Mouse (Mus musculus) heart, embryonic 11.5 days (tissue): ENCODE data around the gene Stxbp2. TPM values are rescaled to one million over a fixed set of nuclear protein-coding genes. Genes with fewer than 3 reads are reported as not detected.

Source experiments
- ATAC-seq: fragments of 200-750 bp; cut with Nextera tagmentation; replicated peaks from 2 replicates; pipeline ENCODE4 v1.8.0; 2017; ENCODE audit warnings: moderate library complexity; ENCODE audit not compliant: insufficient number of reproducible peaks, low FRiP score, low TSS enrichment
- H3K27ac ChIP-seq: fragments of 300-500 bp; sonication (generic); 2 replicates; pipeline ENCODE4 v1.5.1; 2014; ENCODE audit warnings: mild to moderate bottlenecking, low read depth, low read length
- H3K27me3 ChIP-seq: fragments of 300-500 bp; sonication (generic); 2 replicates; pipeline ENCODE4 v1.6.1; 2014; ENCODE audit warnings: mild to moderate bottlenecking, low read length, mixed read lengths; ENCODE audit not compliant: control insufficient read depth, insufficient read depth
- H3K36me3 ChIP-seq: fragments of 300-500 bp; sonication (generic); 2 replicates; pipeline ENCODE4 v1.6.1; 2014; ENCODE audit warnings: mild to moderate bottlenecking, low read length, moderate library complexity, mixed read lengths; ENCODE audit not compliant: control insufficient read depth, insufficient read depth
- H3K4me1 ChIP-seq: fragments of 300-500 bp; sonication (generic); 2 replicates; pipeline ENCODE4 v1.6.1; 2014; ENCODE audit warnings: low read length; ENCODE audit not compliant: control insufficient read depth, insufficient read depth
- H3K4me2 ChIP-seq: fragments of 300-500 bp; sonication (generic); 2 replicates; pipeline ENCODE4 v1.6.1; 2014; ENCODE audit warnings: mild to moderate bottlenecking, moderate library complexity
- H3K4me3 ChIP-seq: fragments of 300-500 bp; sonication (generic); 2 replicates; pipeline ENCODE4 v1.5.1; 2014; ENCODE audit warnings: low read depth, low read length
- H3K9ac ChIP-seq: fragments of 300-500 bp; sonication (generic); 2 replicates; pipeline ENCODE4 v1.6.1; 2014; ENCODE audit warnings: mild to moderate bottlenecking, low read depth, low read length, moderate library complexity
- H3K9me3 ChIP-seq: fragments of 300-500 bp; sonication (generic); replicated peaks from 2 replicates; pipeline ENCODE4 v1.6.1; 2016; ENCODE audit warnings: low read length; ENCODE audit not compliant: control insufficient read depth
- WGBS: fragments of 180-500 bp; shearing (Covaris S2); extraction: QIAGEN DNeasy Blood & Tissue Kit; methylation state at CpG from one replicate; pipeline ENCODE4 v1.1.7; 2014; ENCODE audit not compliant: insufficient replicate concordance; 5-methylcytosine and 5-hydroxymethylcytosine counted together
- polyA plus RNA-seq: library from polyadenylated mRNA; unstranded; fragments of >200 nt; fragmentation: Nextera tagmentation; extraction: Ambion mirVana; gene quantifications from 2 replicates; pipeline ENCODE4 v1.2.1, GENCODE M21; 2014

Stxbp2 gene
- polyA plus RNA-seq, 1 experiment from 2014 or later, result 60.2 TPM

DNA sequence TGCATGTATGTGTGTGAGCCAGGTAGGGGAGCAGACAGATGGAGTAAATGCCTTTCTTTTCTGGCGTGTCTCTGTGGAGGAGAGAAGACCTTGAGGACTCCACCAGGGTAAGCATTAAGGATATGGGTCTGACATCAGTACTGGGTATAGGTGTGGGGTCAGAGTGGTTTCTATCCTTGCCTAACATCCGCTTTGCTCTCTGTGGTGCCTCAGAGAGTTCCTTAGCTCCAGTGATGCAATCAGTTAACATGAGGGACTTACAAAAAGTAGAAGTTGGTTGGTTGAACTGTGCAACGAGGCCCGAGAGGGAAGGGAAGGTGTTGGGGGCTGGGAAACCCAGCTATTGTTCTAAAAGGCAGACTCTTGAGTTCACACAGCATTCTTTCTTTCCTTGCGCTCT, 33.6 kb downstream of the Stxbp2 start:
- Histone ChIP-seq H3K4me1 (no peaks in the 10 kb centered on the region), H3K9ac (no peak overlapping the region), H3K9me3 (no peaks in the 10 kb centered on the region), H3K4me2 (no peak overlapping the region), H3K27me3 (no peaks in the 10 kb centered on the region), H3K36me3 (no peaks in the 10 kb centered on the region), H3K4me3 (no peak overlapping the region), H3K27ac (no peak overlapping the region)
- WGBS, result 56% methylated on average over 5 of the region's 5 CpGs
- ATAC-seq, result no peak

GRCm38 (mm10) chr8:3665507-3665906, 34.8 kb downstream of the Stxbp2 start, which contains the start of gene Mcemp1:
Mcemp1 (plus strand) TSS chr8:3665754.
- Histone ChIP-seq H3K4me1 (no peaks in the 10 kb centered on the region), H3K9ac (no peak within 1 kb of the TSS), H3K36me3 (no peaks in the 10 kb centered on the region), H3K27me3 (no peaks in the 10 kb centered on the region), H3K27ac (no peak within 1 kb of the TSS), H3K4me3 (no peak within 1 kb of the TSS), H3K9me3 (no peaks in the 10 kb centered on the region), H3K4me2 (no peak within 1 kb of the TSS)
- no peak for ATAC-seq
- 74% methylated on average over 6 of the region's 6 CpGs for WGBS

GRCm38 (mm10) chr8:3670388-3670787, 39.6 kb downstream of the Stxbp2 start:
- Histone ChIP-seq H3K4me2 (no peak overlapping the region), H3K4me1 (no peaks in the 10 kb centered on the region; the same call in 1 of the 2 replicates), H3K36me3 (no peaks in the 10 kb centered on the region), H3K4me3 (no peak overlapping the region), H3K27me3 (no peaks in the 10 kb centered on the region), H3K9ac (no peak overlapping the region), H3K27ac (no peak overlapping the region), H3K9me3 (no peaks in the 10 kb centered on the region)
- no peak for ATAC-seq
- 73% methylated on average over 2 of the region's 2 CpGs for WGBS

DNA sequence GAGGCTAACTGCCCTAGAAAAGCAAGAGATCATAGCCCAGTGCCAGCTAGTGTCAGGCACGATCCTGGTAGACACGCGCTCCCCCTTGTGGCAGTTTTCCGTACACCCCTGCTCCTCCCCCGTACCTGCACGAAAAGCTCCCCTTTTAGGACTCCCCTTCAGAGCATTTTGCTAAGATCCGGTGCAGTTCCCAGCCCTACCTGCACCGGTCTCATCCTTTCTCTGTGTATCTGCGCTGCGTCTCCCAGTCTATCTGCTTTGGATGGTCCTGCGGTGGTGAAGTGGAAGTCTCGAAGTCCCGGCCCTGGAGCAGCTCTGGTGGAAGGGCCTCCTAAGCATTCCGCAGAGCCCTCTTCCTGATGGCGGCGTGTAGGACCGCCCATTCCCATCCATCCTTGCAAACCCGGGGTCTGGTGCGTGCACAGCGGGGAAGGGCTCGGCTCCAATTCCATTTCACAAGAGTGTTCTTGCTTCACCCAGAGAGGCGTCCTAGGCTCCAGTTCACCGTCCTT, 41.3 kb downstream of the Stxbp2 start, which contains the start of gene Fcor:
TSS of gene Fcor (minus strand) at position 383 of the 512 bp plus-strand sequence.
- Histone ChIP-seq H3K27ac (peak within 1 kb of the TSS; percentile 64; the same call in 1 of the 2 replicates), H3K4me3 (peak within 1 kb of the TSS; percentile 55), H3K9ac (peak within 1 kb of the TSS; percentile 73), H3K4me2 (peak within 1 kb of the TSS; percentile 79), H3K36me3 (no peaks in the 10 kb centered on the region), H3K4me1 (no peaks in the 10 kb centered on the region; the same call in 1 of the 2 replicates), H3K9me3 (no peaks in the 10 kb centered on the region), H3K27me3 (no peaks in the 10 kb centered on the region)
- peak; percentile 66 for ATAC-seq
- 1% methylated on average over 23 of the region's 23 CpGs for WGBS

- Histone ChIP-seq H3K27me3 (no peaks in the 10 kb centered on the region), H3K4me1 (peaks cover 7% of the 10 kb centered on the region), H3K9ac (no peak overlapping the region), H3K36me3 (peaks cover 6% of the 10 kb centered on the region), H3K27ac (no peak overlapping the region), H3K4me3 (no peak overlapping the region), H3K9me3 (no peaks in the 10 kb centered on the region), H3K4me2 (no peak overlapping the region)
- ATAC-seq, result no peak
- 54% methylated on average over 3 of the region's 3 CpGs for WGBS
These were observed 43.9 kb downstream of the Stxbp2 start for GRCm38 (mm10) chr8:3674671-3675070.

GRCm38 (mm10) chr8:3676131-3676992, 45.6 kb downstream of the Stxbp2 start, which contains the start of gene Trappc5:
Trappc5 (plus strand) TSS chr8:3676299.
- peak; percentile 85 for ATAC-seq
- Histone ChIP-seq H3K4me1 (peaks cover 7% of the 10 kb centered on the region), H3K4me2 (peak within 1 kb of the TSS; percentile 90), H3K27me3 (no peaks in the 10 kb centered on the region), H3K4me3 (peak within 1 kb of the TSS; percentile 82), H3K9ac (peak within 1 kb of the TSS; percentile 95), H3K9me3 (no peaks in the 10 kb centered on the region), H3K36me3 (peaks cover 8% of the 10 kb centered on the region), H3K27ac (peak within 1 kb of the TSS; percentile 89)
- WGBS, result 2% methylated on average over 61 of the region's 61 CpGs

GRCm38 (mm10) chr8:3676993-3677579, 46.3 kb downstream of the Stxbp2 start:
- Histone ChIP-seq H3K27me3 (no peaks in the 10 kb centered on the region), H3K9me3 (no peaks in the 10 kb centered on the region), H3K36me3 (peaks cover 8% of the 10 kb centered on the region), H3K4me3 (peak overlapping the region; percentile 82), H3K4me1 (peaks cover 7% of the 10 kb centered on the region), H3K9ac (peak overlapping the region; percentile 95), H3K27ac (peak overlapping the region; percentile 89), H3K4me2 (peak overlapping the region; percentile 90)
- ATAC-seq, result no peak
- 6% methylated on average over 15 of the region's 15 CpGs for WGBS

- Histone ChIP-seq H3K27me3 (no peaks in the 10 kb centered on the region), H3K9ac (no peak overlapping the region), H3K4me3 (no peak overlapping the region), H3K4me1 (peaks cover 7% of the 10 kb centered on the region), H3K9me3 (no peaks in the 10 kb centered on the region), H3K36me3 (peaks cover 8% of the 10 kb centered on the region), H3K27ac (no peak overlapping the region), H3K4me2 (no peak overlapping the region)
- WGBS, result 94% methylated on average over 23 of the region's 23 CpGs
- no peak for ATAC-seq
These were observed 48.1 kb downstream of the Stxbp2 start for GRCm38 (mm10) chr8:3678831-3679230.
